Mouse (Mus musculus) kidney, adult 18-20 months (tissue): Measurements from ENCODE around the gene Tspan9.

Experiments used
- DNase-seq: peaks from one replicate; pipeline ENCODE4 v3.0.0; 2021

The Tspan9 gene

GRCm38 (mm10) chr6:128143390-128144020 lies at the start of gene Tspan9:
Tspan9 (minus strand) TSS chr6:128143594.
- DNase-seq = peak; percentile 91

- no peak for DNase-seq
These were observed 40.1 kb upstream of the Tspan9 start for GRCm38 (mm10) chr6:128183521-128183920.

DNA sequence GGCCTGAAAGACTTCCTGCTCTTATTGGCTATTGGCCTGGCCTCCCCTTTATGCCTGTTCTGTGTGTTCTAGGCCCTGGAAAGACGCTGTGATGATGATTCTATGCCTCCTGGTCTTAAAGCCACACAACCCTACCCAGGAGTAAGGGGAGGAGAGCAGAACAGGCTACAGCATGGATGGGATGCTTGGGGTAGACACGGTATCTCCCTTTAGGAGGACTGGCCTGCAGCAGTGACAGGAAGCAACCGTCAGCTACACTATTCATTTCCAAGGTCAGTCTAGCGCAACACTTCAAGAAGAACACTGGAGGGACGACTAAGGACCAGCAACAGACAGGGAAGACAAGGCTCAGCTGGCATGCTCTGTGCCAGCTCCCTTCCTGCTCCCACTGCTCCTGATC lies 37.8 kb upstream of the Tspan9 start:
- no peak for DNase-seq

GRCm38 (mm10) chr6:128179651-128180050 lies 36.3 kb upstream of the Tspan9 start:
- no peak for DNase-seq

DNA sequence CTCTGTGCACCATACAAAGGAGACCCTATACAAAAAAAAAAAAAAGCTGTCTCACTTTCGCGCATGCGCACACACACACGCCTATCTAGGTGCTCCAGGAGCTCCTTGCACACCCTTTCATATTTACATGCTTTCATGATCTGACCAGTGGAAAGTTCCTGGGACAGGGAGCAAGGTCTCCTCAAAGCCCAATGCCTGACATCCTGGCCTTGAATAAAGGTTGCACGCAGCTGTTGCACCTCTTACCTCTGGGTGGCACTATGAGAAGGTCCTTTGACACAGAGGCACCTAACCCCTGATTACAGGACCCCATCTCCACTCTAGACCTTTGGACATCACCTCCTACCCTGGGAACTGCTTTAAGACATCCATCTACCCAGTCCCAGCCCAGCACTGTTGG lies 35.9 kb upstream of the Tspan9 start:
- DNase-seq = no peak

GRCm38 (mm10) chr6:128178681-128179080 lies 35.3 kb upstream of the Tspan9 start:
- no peak for DNase-seq

DNA sequence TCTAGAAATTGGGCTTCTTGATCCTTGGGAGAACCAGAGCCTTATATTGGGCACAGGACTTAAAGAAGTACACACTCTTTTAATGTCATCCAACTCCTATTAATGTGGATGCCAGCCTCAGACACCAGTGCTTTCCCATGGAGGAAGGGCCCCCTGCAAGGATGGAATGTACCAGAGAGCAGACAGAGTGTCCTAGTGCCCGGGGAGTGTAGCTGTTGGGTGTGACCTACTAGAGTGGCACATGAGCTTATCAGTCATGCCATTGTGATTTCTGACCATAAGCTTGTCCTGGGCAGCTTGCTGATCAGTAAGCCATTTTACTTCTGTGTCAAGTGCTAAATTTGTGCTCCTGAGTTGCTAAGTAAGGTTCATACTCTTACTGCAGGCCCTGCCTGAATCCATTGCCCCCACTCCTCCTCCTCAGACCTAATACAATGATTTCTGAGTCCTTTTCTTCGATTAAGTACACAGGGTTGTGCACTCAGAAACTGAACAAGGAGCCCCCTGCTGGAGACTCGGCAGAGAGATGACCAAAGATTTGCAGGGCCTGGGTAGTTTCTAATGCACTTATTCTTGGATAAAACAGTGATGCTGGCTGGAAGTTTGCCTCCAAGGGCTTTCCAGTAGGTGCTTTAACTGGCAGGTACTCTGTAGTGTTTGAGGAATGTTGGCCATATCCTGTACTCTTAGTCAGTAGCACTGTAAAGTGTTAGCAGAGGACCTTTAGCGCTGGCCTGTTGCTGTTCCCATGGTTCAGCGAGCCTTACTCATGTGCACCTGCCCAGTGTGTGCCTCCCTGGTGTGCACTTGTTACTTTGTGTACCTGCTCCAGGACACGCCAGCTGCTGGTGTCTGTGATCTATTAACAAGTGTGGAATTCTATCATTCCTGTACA lies 25.6 kb upstream of the Tspan9 start:
- peak; percentile 54 for DNase-seq

DNA sequence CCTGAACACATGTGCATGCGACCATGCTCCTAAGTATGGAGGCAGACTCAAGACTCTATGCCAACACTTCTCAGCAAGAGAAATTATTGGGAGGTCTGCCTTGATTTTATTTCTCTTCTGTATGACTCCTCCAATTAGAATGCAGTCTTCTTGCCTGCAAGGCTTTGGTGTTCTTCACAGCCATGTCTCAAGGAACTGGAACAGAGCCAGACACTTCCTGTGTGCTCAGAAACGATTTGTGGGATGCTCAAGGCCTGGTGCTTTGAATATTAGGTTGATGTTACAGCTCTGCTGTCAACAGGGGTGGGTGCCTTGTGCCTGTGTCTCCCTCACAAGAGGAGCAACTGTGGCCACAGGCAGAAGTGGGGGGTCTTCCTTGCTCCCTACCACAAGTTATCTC lies 22.2 kb upstream of the Tspan9 start:
- no peak for DNase-seq

DNA sequence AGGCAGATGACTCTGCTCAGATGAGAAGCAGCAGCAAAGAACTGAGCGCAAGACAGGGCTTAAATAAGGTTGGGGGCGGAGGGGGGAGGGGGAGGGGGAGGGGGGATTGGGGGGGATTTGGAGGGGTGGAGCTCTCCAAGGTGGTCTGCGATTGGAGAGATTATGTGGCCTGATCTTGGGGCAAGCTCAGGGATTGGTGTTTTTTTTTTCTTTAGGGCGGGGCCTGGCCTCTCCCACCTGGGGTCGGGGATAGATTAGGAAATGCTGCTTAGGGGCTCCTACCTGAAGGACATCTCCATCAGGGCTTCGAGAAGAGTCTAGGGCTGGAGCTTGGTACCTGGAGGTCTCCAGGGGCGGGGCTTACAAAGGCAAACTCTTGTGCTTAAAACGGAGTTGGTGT lies 21.2 kb upstream of the Tspan9 start:
- DNase-seq = no peak

- no peak for DNase-seq
These were observed 15.7 kb upstream of the Tspan9 start for GRCm38 (mm10) chr6:128159092-128159491.

GRCm38 (mm10) chr6:128158031-128158430 lies 14.6 kb upstream of the Tspan9 start:
- DNase-seq = no peak

DNA sequence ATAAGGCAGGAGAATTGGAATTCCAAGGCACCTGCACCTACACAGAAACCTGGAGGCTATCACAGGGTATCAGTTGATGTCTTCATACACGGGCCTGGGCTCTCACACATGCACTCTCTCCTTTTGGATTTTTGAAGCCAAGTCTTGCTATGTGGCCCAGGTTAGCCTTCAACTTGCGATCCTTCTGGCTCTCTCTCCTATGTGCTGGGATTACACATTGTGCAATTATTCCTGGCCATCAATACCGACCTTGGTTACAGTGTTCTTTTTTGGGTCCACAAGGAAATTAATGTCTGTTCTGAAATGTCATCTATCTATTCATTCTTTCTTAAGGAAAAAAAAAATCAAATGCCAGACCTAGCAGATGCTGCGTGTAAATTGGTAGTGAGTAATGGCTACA lies 13.1 kb upstream of the Tspan9 start:
- DNase-seq = no peak

DNA sequence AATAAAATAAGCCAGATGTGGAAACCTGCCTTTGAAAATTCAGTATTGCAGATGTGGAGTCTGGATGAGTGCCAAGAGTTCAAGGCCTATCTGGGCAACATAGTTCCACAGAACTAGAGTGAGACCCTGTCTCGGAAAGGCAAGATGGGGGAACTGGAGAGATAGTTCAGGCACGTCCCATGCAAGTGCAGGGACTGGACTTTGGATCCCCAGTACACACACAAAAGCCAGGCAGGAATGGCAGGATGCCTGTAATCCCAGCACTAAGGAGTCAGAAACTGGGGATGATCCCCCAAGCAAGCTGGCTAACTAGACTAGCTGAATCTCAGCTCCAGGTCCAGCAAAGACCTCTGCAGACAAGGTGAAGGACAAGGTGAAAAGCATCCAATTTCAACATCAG lies 12.5 kb upstream of the Tspan9 start:
- no peak for DNase-seq

DNA sequence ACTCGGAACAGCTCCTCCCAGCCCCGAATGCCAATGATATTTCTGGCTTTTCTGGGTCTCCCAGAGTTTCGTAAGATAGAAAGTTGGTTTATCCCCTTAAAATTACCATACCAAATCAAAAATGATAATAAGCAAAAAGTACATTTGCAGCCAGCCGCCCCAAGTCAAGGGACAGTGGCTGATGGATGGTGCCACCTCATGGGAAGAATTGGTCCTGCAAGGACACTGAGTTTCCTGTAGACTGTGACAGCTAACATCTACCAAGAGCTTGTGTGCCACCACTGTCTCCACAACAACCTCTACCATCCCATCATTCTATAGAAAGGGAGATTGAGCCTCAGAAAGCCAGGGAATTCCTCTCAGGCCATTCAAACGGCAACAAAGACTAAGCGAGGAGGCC lies 2.4 kb upstream of the Tspan9 start:
- DNase-seq = peak; percentile 80

DNA sequence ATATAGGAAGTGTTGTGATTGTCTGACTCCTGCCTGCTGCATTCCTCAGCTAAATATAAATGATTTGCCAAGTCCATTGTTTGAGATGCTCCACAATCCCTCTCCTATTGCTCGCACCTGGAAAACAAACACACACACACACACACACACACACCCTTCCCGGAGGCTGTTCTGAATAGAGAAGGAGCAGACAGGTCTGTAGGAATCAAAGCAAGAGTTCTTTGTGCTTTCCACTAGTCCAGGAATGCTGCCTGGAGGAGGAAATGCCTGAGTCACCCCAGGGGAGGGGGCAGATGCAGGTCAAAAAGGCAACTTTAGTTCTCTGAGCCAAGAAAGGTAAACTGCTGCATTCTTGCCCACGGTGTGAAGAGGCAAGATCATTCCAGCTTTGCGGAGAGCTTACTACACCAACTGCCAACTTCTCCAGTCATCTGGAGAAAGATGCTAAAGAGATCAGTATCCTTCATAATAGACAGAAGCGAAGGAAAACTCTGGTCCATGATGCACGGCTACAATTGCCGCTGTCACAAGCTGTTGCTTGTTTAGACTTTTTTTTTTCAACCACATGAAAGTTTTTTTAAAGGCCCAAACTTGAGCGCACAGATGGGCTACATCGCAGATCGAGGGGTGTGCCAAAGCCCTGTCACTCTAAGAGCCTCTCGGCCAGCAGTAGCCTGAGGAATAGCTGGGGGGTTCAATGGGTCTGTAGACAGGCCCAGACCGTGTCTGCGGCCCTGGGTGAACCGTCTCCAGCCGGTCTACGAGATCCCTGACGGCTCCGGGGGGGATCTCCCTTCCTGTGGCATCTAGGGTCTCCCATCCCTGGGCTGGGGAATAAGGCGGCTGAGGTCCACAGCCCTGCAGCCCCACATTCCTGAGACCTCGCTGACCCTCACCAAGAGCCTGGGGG lies 770 bp downstream of the Tspan9 start:
- peak; percentile 65 for DNase-seq

DNA sequence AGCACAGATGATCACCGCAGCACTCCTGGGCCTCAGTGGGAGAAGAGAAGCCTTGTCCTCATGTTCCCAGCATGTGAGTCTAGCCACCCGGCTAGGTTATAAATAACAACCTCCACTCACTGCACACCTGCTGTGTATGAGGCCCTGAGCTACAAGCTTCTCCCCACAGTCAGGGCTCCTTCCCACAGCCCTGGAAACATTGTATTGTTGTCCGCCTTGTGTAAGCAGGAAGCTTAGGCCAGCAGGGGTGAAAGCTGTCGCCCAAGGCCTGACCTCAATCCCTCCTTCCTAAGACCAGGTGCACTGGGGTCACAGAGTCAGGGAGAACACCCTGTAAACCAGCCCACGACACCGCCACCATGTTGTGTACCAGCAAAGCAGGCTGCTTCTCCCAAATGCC lies 2.7 kb downstream of the Tspan9 start:
- DNase-seq = no peak

GRCm38 (mm10) chr6:128137855-128138254 lies 5.5 kb downstream of the Tspan9 start:
- DNase-seq = no peak

- no peak for DNase-seq
These were observed 6.7 kb downstream of the Tspan9 start for GRCm38 (mm10) chr6:128136654-128137053.

GRCm38 (mm10) chr6:128135459-128135858 lies 7.9 kb downstream of the Tspan9 start:
- no peak for DNase-seq

DNA sequence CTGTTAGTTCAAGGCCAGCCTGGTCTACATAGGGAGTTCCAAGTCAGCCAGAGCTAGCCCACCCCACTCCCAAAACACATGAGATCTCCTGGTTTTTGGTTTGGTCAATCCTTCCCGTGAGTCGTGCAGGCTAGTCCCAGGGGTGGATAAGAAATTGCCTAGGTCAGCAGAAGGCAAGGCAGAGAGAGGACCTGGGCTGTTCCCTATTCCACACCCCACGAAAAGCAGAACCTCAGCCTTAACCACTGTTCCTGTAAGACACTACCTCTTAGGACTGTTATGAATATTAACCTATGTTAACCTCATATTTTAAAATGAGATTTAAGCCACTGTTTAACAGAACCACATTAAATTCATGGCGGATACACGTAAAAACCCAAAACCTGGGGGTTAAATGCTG lies 8.4 kb downstream of the Tspan9 start:
- no peak for DNase-seq

GRCm38 (mm10) chr6:128134196-128134924 lies 9.0 kb downstream of the Tspan9 start:
- DNase-seq = peak; percentile 67

- DNase-seq = peak; percentile 79
These were observed 9.7 kb downstream of the Tspan9 start for GRCm38 (mm10) chr6:128133679-128134191.
